Mouse (Mus musculus) E14TG2a.4 (cell line): ENCODE results near the gene Lmna.

ENCODE experiments used
- H3K27me3 ChIP-seq: 2 replicates; pipeline ENCODE4 v1.6.1; 2014; ENCODE audit warnings: low read length, control low read depth; ENCODE audit not compliant: insufficient read depth
- H3K36me3 ChIP-seq: 2 replicates; pipeline ENCODE4 v1.6.1; 2014; ENCODE audit warnings: low read length, control low read depth; ENCODE audit not compliant: insufficient read depth
- H3K4me1 ChIP-seq: replicated peaks from 2 replicates; pipeline ENCODE4 v1.6.1; 2014; ENCODE audit warnings: low read depth, low read length, control low read depth
- H3K4me3 ChIP-seq: replicated peaks from 2 replicates; pipeline ENCODE4 v1.5.1; 2014; ENCODE audit warnings: mild to moderate bottlenecking, low read length
- H3K9me3 ChIP-seq: 2 replicates; pipeline ENCODE4 v1.6.1; 2014; ENCODE audit warnings: low read length, control low read depth
- CTCF ChIP-seq: conservative IDR thresholded peaks from 2 replicates; pipeline ENCODE4 v1.5.1; 2014; ENCODE audit warnings: low read length
- NANOG ChIP-seq: IDR thresholded peaks from 2 replicates; pipeline ENCODE4 v1.6.1; 2014; ENCODE audit warnings: borderline replicate concordance, low read length, mixed read lengths
- POU5F1 ChIP-seq: IDR thresholded peaks from 2 replicates; pipeline ENCODE4 v1.6.1; 2014; ENCODE audit warnings: low read length, borderline replicate concordance

The Lmna gene

DNA sequence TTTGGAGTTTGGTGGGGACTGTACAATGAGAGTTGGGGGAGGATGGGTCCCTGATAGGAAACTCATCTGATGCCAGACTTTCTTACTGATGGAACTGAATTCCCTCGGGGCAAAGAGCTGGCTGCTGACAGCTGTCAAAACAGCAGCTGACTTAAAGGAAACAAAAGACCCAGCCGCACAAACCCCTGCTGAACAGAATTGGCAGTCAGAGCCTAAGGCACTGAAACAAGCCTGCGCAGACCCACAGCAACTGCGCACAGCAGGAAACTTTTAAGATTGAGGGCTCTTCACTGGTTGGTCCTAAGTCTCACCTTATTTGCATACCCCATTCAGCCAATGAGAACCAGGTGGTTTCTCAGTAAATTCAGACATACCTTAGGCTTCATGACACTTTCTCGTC, 36.7 kb downstream of the Lmna start:
- Histone ChIP-seq H3K4me3 (no peak overlapping the region), H3K9me3 (peaks cover 8% of the 10 kb centered on the region), H3K27me3 (peaks cover 6% of the 10 kb centered on the region), H3K36me3 (no peaks in the 10 kb centered on the region), H3K4me1 (peaks cover 27% of the 10 kb centered on the region)
- TF ChIP-seq NANOG (no peak), POU5F1 (no peak), CTCF (no peak)

DNA sequence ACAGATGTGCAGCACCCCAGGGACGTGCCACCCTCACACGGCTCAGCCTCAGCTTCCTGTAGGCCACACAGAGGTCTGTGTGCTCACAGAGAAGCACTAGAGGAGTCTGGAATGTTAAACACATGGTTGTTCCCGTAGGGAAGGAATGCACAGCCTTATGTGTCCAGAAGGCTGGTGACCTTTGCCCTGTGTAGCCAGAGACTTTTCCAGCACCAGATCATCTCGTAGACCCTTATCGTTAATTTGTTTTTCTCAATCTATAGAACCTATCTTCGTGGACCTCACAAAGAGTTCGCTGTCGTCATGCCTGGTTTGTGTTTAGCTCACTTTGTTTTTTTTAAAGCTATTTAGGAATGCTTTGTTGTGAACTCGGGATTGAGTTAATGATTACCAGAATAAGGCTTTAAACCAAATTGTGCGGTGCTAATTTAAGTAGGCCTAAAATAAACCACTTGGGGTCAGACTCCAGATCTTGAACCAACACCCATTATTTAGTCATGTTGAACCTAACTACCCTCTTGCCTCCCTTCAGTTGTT, 38.7 kb downstream of the Lmna start:
- no peak overlapping the region for H3K4me3 ChIP-seq
- H3K27me3 ChIP-seq: peaks cover 12% of the 10 kb centered on the region
- TF ChIP-seq NANOG (no peak), POU5F1 (no peak), CTCF (no peak)
- H3K36me3 ChIP-seq: no peaks in the 10 kb centered on the region
- peaks cover 8% of the 10 kb centered on the region for H3K9me3 ChIP-seq
- peaks cover 12% of the 10 kb centered on the region for H3K4me1 ChIP-seq

- Histone ChIP-seq H3K4me1 (peaks cover 15% of the 10 kb centered on the region), H3K36me3 (no peaks in the 10 kb centered on the region), H3K9me3 (peaks cover 8% of the 10 kb centered on the region), H3K4me3 (no peak overlapping the region), H3K27me3 (peaks cover 12% of the 10 kb centered on the region)
- TF ChIP-seq NANOG: no peak
- no peak for TF ChIP-seq CTCF
- no peak for TF ChIP-seq POU5F1
Measured at GRCm38 (mm10) chr3:88469466-88469865, 40.3 kb downstream of the Lmna start.

GRCm38 (mm10) chr3:88467116-88467824, 42.5 kb downstream of the Lmna start:
- Histone ChIP-seq H3K9me3 (peaks cover 8% of the 10 kb centered on the region), H3K4me1 (peaks cover 8% of the 10 kb centered on the region), H3K36me3 (no peaks in the 10 kb centered on the region), H3K4me3 (no peak overlapping the region), H3K27me3 (peaks cover 14% of the 10 kb centered on the region)
- no peak for TF ChIP-seq POU5F1
- TF ChIP-seq CTCF: peak; percentile 75

- H3K27me3 ChIP-seq: peaks cover 31% of the 10 kb centered on the region
- no peak overlapping the region for H3K4me3 ChIP-seq
- peaks cover 7% of the 10 kb centered on the region for H3K9me3 ChIP-seq
- no peaks in the 10 kb centered on the region for H3K36me3 ChIP-seq
- peaks cover 14% of the 10 kb centered on the region for H3K4me1 ChIP-seq
- no peak for TF ChIP-seq NANOG
Measured at GRCm38 (mm10) chr3:88465127-88465526, 44.6 kb downstream of the Lmna start.

DNA sequence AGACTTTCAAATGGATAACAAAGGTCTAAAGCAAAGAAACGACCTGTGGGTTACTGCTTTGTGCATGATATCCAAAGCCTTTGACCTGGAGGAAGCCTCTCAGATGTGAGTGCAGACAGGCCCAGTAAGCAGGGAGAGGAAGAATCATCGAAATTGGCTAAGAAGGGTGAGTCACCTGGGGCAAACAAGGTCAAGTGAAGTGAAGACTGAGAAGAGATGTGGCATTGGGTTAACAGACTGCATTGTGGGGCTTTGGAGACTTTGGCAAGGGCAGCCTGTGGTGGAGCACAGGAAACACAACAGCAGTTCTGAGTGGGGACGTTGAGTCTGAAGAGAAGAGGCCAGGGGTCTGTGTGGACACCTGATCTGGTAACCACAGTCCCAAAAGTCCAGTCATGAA, 45.3 kb downstream of the Lmna start:
- TF ChIP-seq CTCF: no peak
- TF ChIP-seq POU5F1: no peak
- TF ChIP-seq NANOG: no peak
- H3K4me3 ChIP-seq: no peak overlapping the region
- H3K27me3 ChIP-seq: peaks cover 37% of the 10 kb centered on the region
- H3K4me1 ChIP-seq: peaks cover 14% of the 10 kb centered on the region
- H3K9me3 ChIP-seq: 0 out of 2 replicates have a peak, but pooled peaks cover under 1% of the 10 kb centered on the region
- no peaks in the 10 kb centered on the region for H3K36me3 ChIP-seq

- Histone ChIP-seq H3K9me3 (no peaks in the 10 kb centered on the region), H3K4me1 (peaks cover 35% of the 10 kb centered on the region), H3K36me3 (no peaks in the 10 kb centered on the region), H3K27me3 (peaks cover 55% of the 10 kb centered on the region), H3K4me3 (no peak within 1 kb of the TSS)
- TF ChIP-seq POU5F1 (no peak), CTCF (no peak), NANOG (no peak)
Measured at GRCm38 (mm10) chr3:88460983-88461696, 48.6 kb downstream of the Lmna start, which contains the start of gene Sema4a. TSS of gene Sema4a (minus strand) at chr3:88461182.

GRCm38 (mm10) chr3:88460029-88460428, 49.7 kb downstream of the Lmna start:
- Histone ChIP-seq H3K4me1 (peaks cover 46% of the 10 kb centered on the region), H3K9me3 (no peaks in the 10 kb centered on the region), H3K36me3 (no peaks in the 10 kb centered on the region), H3K4me3 (no peak overlapping the region), H3K27me3 (peaks cover 60% of the 10 kb centered on the region)
- no peak for TF ChIP-seq POU5F1
- TF ChIP-seq CTCF: no peak
- TF ChIP-seq NANOG: no peak
